Mouse (Mus musculus): ENCODE data around the gene Tcp10a. TPM values are rescaled to one million over a fixed set of nuclear protein-coding genes. Genes with fewer than 3 reads are reported as not detected.
"Not testable (repeated sequence)": the region's sequence is repeated elsewhere in the genome, so short reads cannot be mapped to it uniquely, and the experiment has no call there.

Gene Tcp10a
- total RNA-seq, 2 experiments from 2014 or later = 0.23 to 0.28 TPM

- DNase-seq (ENCODE audit: low spot score in 2 of 2) = not testable (repeated sequence)
Measured at GRCm38 (mm10) chr17:7366676-7367374, 42.4 kb downstream of the Tcp10a start.

DNA sequence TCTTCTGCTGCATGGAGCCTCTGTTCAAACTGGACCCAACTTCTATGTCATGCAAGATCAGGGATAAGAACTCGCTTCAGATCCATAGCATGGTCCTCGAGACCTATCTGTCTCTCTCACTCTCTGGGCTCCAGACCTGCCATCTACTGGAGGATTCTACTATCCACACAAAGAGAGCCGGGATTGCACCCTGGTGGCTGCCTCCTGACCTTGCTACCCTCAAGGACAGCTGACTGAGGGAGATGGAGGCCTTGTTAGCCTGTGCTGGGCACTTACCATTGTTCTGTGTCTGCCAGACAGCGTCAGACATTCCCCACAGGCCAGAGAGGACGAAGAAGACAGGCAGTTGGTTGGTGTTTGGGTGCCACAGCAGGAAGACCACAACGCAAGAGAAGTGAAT is 45.0 kb downstream of the Tcp10a start:
- DNase-seq (ENCODE audit: low spot score in 2 of 2) = not testable (repeated sequence)

GRCm38 (mm10) chr17:7371879-7372278 is 47.4 kb downstream of the Tcp10a start, which contains the start of gene Gm49630:
TSS of gene Gm49630 (minus strand) at chr17:7371979.
- not testable (repeated sequence) for DNase-seq (ENCODE audit: low spot score in 2 of 2)

GRCm38 (mm10) chr17:7376951-7377700 is 52.7 kb downstream of the Tcp10a start:
- not testable (repeated sequence) for DNase-seq (ENCODE audit: low spot score in 2 of 2)

DNA sequence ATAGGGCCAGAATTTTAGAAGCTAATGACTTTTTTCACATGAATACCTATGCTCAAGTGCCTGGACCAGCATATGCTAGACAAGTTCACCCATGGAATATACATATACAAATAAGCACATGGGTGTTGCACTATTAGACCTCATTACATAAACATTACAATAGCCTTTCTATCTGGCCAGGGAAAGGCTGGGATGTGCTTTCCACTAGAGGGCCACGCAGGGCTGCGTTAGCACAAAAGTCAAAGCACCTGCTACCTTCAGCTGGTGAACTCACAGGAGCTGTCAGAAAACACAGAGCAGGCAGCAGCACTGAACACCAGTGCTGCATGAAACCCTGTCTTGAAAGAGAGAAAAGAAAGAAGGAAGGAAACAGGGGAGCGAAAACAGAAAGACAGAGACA is 53.5 kb downstream of the Tcp10a start:
- not testable (repeated sequence) for DNase-seq (ENCODE audit: low spot score in 2 of 2)

DNA sequence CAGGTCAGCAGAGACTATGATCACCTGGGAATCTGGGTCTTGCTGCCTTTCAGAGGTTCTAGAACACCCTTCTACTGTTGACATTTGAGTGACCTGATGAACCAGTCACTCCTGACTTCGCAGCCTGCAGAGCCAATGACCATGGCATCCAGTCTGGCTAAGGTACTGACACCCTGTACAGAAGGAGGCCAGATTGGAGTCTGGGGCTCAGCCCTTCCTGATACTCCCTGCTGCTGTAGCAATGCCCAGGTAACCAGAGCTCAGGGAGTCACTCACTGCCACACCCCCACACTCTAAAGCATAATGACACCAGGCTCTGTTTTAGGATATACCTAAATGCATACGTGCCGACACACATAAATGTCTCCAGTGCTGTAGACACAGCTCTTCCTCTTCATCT is 58.3 kb downstream of the Tcp10a start:
- DNase-seq (ENCODE audit: low spot score in 2 of 2) = not testable (repeated sequence)

DNA sequence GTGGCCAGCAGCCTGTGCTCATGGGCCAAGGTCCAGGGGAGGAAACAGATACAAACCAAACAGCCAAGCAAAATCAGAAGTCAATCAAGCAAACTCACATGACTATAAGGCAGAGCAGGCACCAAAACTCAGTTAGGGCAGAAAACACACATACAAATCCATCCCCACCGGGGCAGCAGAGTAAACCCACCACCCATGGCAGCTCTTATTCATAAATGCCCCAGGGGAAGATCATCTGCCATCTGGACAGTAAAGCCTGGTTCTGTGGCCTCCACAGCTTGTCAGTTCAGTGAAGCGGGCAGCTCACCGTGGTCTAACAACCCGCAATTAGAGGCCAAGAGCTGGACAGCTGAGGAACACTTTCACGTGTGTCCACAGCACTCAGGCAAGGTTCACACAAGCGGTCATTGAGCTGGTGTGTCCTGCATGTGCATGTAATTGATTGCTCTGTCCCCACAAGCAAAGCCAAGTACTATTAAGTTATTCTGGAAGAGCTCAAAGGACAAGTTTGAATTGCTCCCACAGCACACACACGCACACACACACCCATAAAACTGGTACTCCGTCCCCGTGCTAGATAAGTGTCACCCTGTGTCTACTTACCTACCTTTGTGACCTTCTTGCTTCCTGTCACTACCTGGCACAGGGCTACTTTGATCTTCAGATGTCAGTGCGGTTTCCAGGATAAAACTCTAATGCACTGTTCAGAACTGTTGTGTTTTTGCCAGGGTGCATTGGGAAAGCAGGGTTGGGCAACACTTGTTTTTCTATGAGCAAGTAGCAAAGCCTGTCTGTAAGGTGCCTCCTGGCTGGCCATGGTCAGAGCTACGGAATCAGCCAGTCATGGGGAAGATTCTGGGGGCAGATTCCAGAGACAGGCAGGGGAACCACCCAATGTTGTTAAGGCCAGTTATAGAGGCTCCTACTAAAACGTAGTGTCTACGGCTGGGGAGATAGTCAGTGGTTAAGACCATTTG is 59.0 kb downstream of the Tcp10a start:
- DNase-seq (ENCODE audit: low spot score in 2 of 2) = not testable (repeated sequence)

- DNase-seq (ENCODE audit: low spot score in 2 of 2) = not testable (repeated sequence)
Measured at GRCm38 (mm10) chr17:7385364-7385763, 60.9 kb downstream of the Tcp10a start, which contains the start of gene Unc93a2. TSS of gene Unc93a2 (minus strand) at chr17:7385464.

- DNase-seq (ENCODE audit: low spot score in 2 of 2) = not testable (repeated sequence)
Measured at GRCm38 (mm10) chr17:7386016-7386415, 61.6 kb downstream of the Tcp10a start.

GRCm38 (mm10) chr17:7388341-7388957 is 64.0 kb downstream of the Tcp10a start:
- not testable (repeated sequence) for DNase-seq (ENCODE audit: low spot score in 2 of 2)

GRCm38 (mm10) chr17:7388958-7389356 is 64.5 kb downstream of the Tcp10a start:
- DNase-seq (ENCODE audit: low spot score in 2 of 2) = not testable (repeated sequence)

GRCm38 (mm10) chr17:7389898-7390297 is 65.5 kb downstream of the Tcp10a start:
- not testable (repeated sequence) for DNase-seq (ENCODE audit: low spot score in 2 of 2)

- DNase-seq (ENCODE audit: low spot score in 2 of 2) = not testable (repeated sequence)
Measured at GRCm38 (mm10) chr17:7395116-7395515, 70.7 kb downstream of the Tcp10a start.

Other genes starting within 250 kb of the Tcp10a start
- 10 to 100 TPM; 18.7 to 22.6 TPM for gene Rps6ka2, start 154.5 kb upstream of the Tcp10a start, total RNA-seq (2021)
- not detected for gene Ttll2, start 28.1 kb downstream of the Tcp10a start, total RNA-seq (2021)
- gene Gm49630, start 47.3 kb downstream of the Tcp10a start, total RNA-seq (2021) = not detected
- gene Unc93a2, start 60.8 kb downstream of the Tcp10a start, total RNA-seq (2021) = 1 to 10 TPM; 1.7 to 2.4 TPM

Data from adrenal gland, postnatal 4 days (tissue).